Mouse (Mus musculus) left cerebral cortex, adult 11 months (tissue): Measurements from ENCODE around the gene Gimap3.

Experiments
- DNase-seq: peaks from one replicate; pipeline ENCODE4 v3.0.0; 2022; ENCODE audit warnings: low spot score

Gene Gimap3

GRCm38 (mm10) chr6:48742422-48743351 is 28.0 kb downstream of the Gimap3 start:
- DNase-seq = no peak

- no peak for DNase-seq
These were observed 28.9 kb downstream of the Gimap3 start for GRCm38 (mm10) chr6:48741711-48742206.

GRCm38 (mm10) chr6:48741273-48741672 is 29.4 kb downstream of the Gimap3 start:
- DNase-seq = no peak

- no peak for DNase-seq
These were observed 30.0 kb downstream of the Gimap3 start for GRCm38 (mm10) chr6:48740501-48741169.

GRCm38 (mm10) chr6:48739780-48740055 is 30.9 kb downstream of the Gimap3 start:
- DNase-seq = no peak

GRCm38 (mm10) chr6:48738961-48739779 is 31.5 kb downstream of the Gimap3 start, which contains the start of gene Gimap1:
Gimap1 (plus strand) TSS chr6:48739054.
- DNase-seq = no peak

- no peak for DNase-seq
These were observed 33.0 kb downstream of the Gimap3 start for GRCm38 (mm10) chr6:48737688-48738087.

GRCm38 (mm10) chr6:48737053-48737452 is 33.6 kb downstream of the Gimap3 start:
- no peak for DNase-seq

GRCm38 (mm10) chr6:48733660-48734059 is 37.0 kb downstream of the Gimap3 start:
- no peak for DNase-seq

- DNase-seq = no peak
These were observed 37.8 kb downstream of the Gimap3 start for GRCm38 (mm10) chr6:48732864-48733304.

- DNase-seq = no peak
These were observed 42.9 kb downstream of the Gimap3 start for GRCm38 (mm10) chr6:48727761-48728160.

- DNase-seq = no peak
These were observed 45.2 kb downstream of the Gimap3 start for GRCm38 (mm10) chr6:48725476-48725875.

GRCm38 (mm10) chr6:48723468-48723867 is 47.2 kb downstream of the Gimap3 start:
- DNase-seq = no peak

- DNase-seq = no peak
These were observed 50.3 kb downstream of the Gimap3 start for GRCm38 (mm10) chr6:48720326-48720725.

- no peak for DNase-seq
These were observed 52.2 kb downstream of the Gimap3 start, which contains the start of the genes Gm28053 and Gimap7 for GRCm38 (mm10) chr6:48718455-48718854. Gm28053 (plus strand) TSS chr6:48718607. Gimap7 (plus strand) TSS chr6:48718621.
